Mouse (Mus musculus) E14TG2a.4 (cell line): ENCODE data around the gene Ripk1.

Experiments used
- CTCF ChIP-seq: conservative IDR thresholded peaks from 2 replicates; pipeline ENCODE4 v1.5.1; 2014; ENCODE audit warnings: low read length
- POU5F1 ChIP-seq: IDR thresholded peaks from 2 replicates; pipeline ENCODE4 v1.6.1; 2014; ENCODE audit warnings: low read length, borderline replicate concordance

- TF ChIP-seq CTCF: no peak
- TF ChIP-seq POU5F1: no peak
These were observed 35.3 kb downstream of the Ripk1 start, which contains the start of gene Bphl for GRCm38 (mm10) chr13:34037172-34038055.
